9 mouse cellular contexts compared by ENCODE assay signal in genomic region chr6:34988081-34988761, GRCm38 (mm10). TPM values are rescaled to one million over a fixed set of nuclear protein-coding genes. Genes with fewer than 3 reads are reported as not detected.
DNase-seq lines count a peak whose midpoint lies in the region; ATAC-seq and TF ChIP-seq lines count a peak whose summit lies in the region.
"Had no signal": no experiment of that assay in that cellular context is flagged by ENCODE, and none has a peak within 500 bp of the region (broad histone marks: within the 10 kb centered on the region; RNA-seq: fewer than 3 reads in every experiment).

Gene Slc23a4, minus strand, starts transcription at chr6:34988404.

- H3K4me1 ChIP-seq in kidney, embryonic 16.5 days (ENCODE audit: insufficient read depth, low read length) = peaks cover 17% of the 10 kb centered on the region
- H3K4me1 ChIP-seq in forebrain, embryonic 14.5 days (ENCODE audit: control insufficient read depth, insufficient read depth, low read length) = no peaks in the 10 kb centered on the region
- H3K4me1 ChIP-seq in liver, embryonic 13.5 days (replicated peaks) = peaks cover 16% of the 10 kb centered on the region
- H3K4me1 ChIP-seq in stomach, embryonic 14.5 days (ENCODE audit: control insufficient read depth, insufficient read depth, low read length) = peaks cover 3% of the 10 kb centered on the region; the same call in 1 of the 2 replicates
- H3K4me1 ChIP-seq in lung, adult 2 months (ENCODE audit: control insufficient read depth, insufficient read depth, low read length) = no peaks in the 10 kb centered on the region

- no peak within 1 kb of the TSS for H3K4me3 ChIP-seq in kidney, embryonic 16.5 days (ENCODE audit: low read length)
- no peak within 1 kb of the TSS for H3K4me3 ChIP-seq in forebrain, embryonic 14.5 days (ENCODE audit: low read depth, low read length)
- H3K4me3 ChIP-seq in liver, embryonic 13.5 days (replicated peaks) = peak within 1 kb of the TSS; percentile 23
- H3K4me3 ChIP-seq in stomach, embryonic 14.5 days (ENCODE audit: low read depth, low read length) = no peak within 1 kb of the TSS; the same call in 1 of the 2 replicates
- H3K4me3 ChIP-seq in lung, adult 2 months (replicated peaks; ENCODE audit: extremely low read depth, low read depth, low read length) = no peak within 1 kb of the TSS

- H3K9ac ChIP-seq in kidney, embryonic 16.5 days (replicated peaks; ENCODE audit: low read length) = peak within 1 kb of the TSS; percentile 28
- no peak within 1 kb of the TSS for H3K9ac ChIP-seq in forebrain, embryonic 14.5 days (ENCODE audit: low read length)
- no peak within 1 kb of the TSS for H3K9ac ChIP-seq in liver, embryonic 13.5 days
- no peak within 1 kb of the TSS for H3K9ac ChIP-seq in stomach, embryonic 14.5 days (replicated peaks; ENCODE audit: low read depth, low read length)

- H3K27me3 ChIP-seq in kidney, embryonic 16.5 days (ENCODE audit: insufficient read depth, low read length) = no peaks in the 10 kb centered on the region
- H3K27me3 ChIP-seq in forebrain, embryonic 14.5 days (replicated peaks; ENCODE audit: control insufficient read depth, insufficient read depth, low read length) = no peaks in the 10 kb centered on the region
- H3K27me3 ChIP-seq in liver, embryonic 13.5 days = 0 out of 2 replicates have a peak, but pooled peaks cover 7% of the 10 kb centered on the region
- H3K27me3 ChIP-seq in stomach, embryonic 14.5 days (ENCODE audit: control insufficient read depth, insufficient read depth, low read length) = no peaks in the 10 kb centered on the region
- H3K27me3 ChIP-seq: Patski had no signal

- H3K36me3 ChIP-seq in kidney, embryonic 16.5 days (ENCODE audit: insufficient read depth, low read length) = no peaks in the 10 kb centered on the region
- H3K36me3 ChIP-seq in forebrain, embryonic 14.5 days (ENCODE audit: control insufficient read depth, insufficient read depth, low read length) = no peaks in the 10 kb centered on the region
- H3K36me3 ChIP-seq in liver, embryonic 13.5 days = no peaks in the 10 kb centered on the region
- H3K36me3 ChIP-seq in stomach, embryonic 14.5 days (ENCODE audit: control insufficient read depth, insufficient read depth, low read length) = no peaks in the 10 kb centered on the region

- WGBS in kidney, embryonic 16.5 days = 12% methylated on average over 20 of the region's 20 CpGs
- WGBS in forebrain, embryonic 14.5 days = 10% methylated on average over 20 of the region's 20 CpGs
- WGBS in liver, embryonic 13.5 days (ENCODE audit: insufficient replicate concordance) = 8% methylated on average over 20 of the region's 20 CpGs
- 10% methylated on average over 20 of the region's 20 CpGs for WGBS in stomach, embryonic 14.5 days
- WGBS in lung, adult 2 months = 12% methylated on average over 20 of the region's 20 CpGs

- no peak for TF ChIP-seq POLR2A in lung, adult 2 months (IDR thresholded peaks at IDR 0.05; ENCODE audit: borderline replicate concordance, extremely low read depth, low read depth, low read length)

- peak; percentile 68; the same call in 1 of the 2 replicates for ATAC-seq in kidney, embryonic 16.5 days (ENCODE audit: low FRiP score, low TSS enrichment)
- ATAC-seq in forebrain, embryonic 14.5 days = no peak; the same call in 1 of the 2 replicates
- ATAC-seq in liver, embryonic 13.5 days (ENCODE audit: low read depth) = no peak
- peak; percentile 70 for ATAC-seq in stomach, embryonic 14.5 days (ENCODE audit: insufficient number of reproducible peaks, insufficient read depth, low FRiP score, low read depth)
- ATAC-seq: Patski had no signal

- no peak for DNase-seq in kidney, postnatal 14 days
- peak; percentile 43 for DNase-seq in forebrain, embryonic 14.5 days (ENCODE audit: low spot score)
- DNase-seq in liver, embryonic 13.5 days = no peak
- DNase-seq in urinary bladder, postnatal 10 days (ENCODE audit: low spot score) = no peak
- no peak for DNase-seq in lung, postnatal 4 days
- DNase-seq in lung, adult 2 months = no peak

- H3K27ac ChIP-seq in kidney, embryonic 16.5 days (ENCODE audit: low read length) = no peak within 1 kb of the TSS
- H3K27ac ChIP-seq in forebrain, embryonic 14.5 days (ENCODE audit: low read depth, low read length) = no peak within 1 kb of the TSS
- H3K27ac ChIP-seq in liver, embryonic 13.5 days = no peak within 1 kb of the TSS
- H3K27ac ChIP-seq in stomach, embryonic 14.5 days (ENCODE audit: low read length) = peak within 1 kb of the TSS; percentile 44; the same call in 1 of the 2 replicates

- H3K9me3 ChIP-seq in kidney, embryonic 16.5 days (ENCODE audit: low read length) = no peaks in the 10 kb centered on the region
- H3K9me3 ChIP-seq in forebrain, embryonic 14.5 days (replicated peaks; ENCODE audit: control insufficient read depth, low read length) = no peaks in the 10 kb centered on the region
- no peaks in the 10 kb centered on the region for H3K9me3 ChIP-seq in liver, embryonic 13.5 days (replicated peaks)
- no peaks in the 10 kb centered on the region for H3K9me3 ChIP-seq in stomach, embryonic 14.5 days (ENCODE audit: control insufficient read depth, low read depth, low read length)

- H3K4me2 ChIP-seq in kidney, embryonic 16.5 days (replicated peaks; ENCODE audit: low read depth, low read length) = peak within 1 kb of the TSS; percentile 33
- H3K4me2 ChIP-seq in forebrain, embryonic 14.5 days (ENCODE audit: low read length) = peak within 1 kb of the TSS; percentile 23; the same call in 1 of the 2 replicates
- H3K4me2 ChIP-seq in liver, embryonic 13.5 days = peak within 1 kb of the TSS; percentile 55
- H3K4me2 ChIP-seq in stomach, embryonic 14.5 days (replicated peaks; ENCODE audit: low read depth, low read length) = peak within 1 kb of the TSS; percentile 29

- no peak for TF ChIP-seq CTCF in lung, adult 2 months (IDR thresholded peaks at IDR 0.05; ENCODE audit: insufficient read depth, low read length)

RNA-seq across cellular contexts. Expression of gene Slc23a4, which starts in this region (rescaled TPM):
- polyA plus RNA-seq in kidney, embryonic 16.5 days (2015; fragmentation: Nextera tagmentation; extraction: Ambion mirVana) = 0.27 and 0.35 TPM in 2 replicates
- polyA plus RNA-seq in forebrain, embryonic 14.5 days (2014; fragmentation: Nextera tagmentation; extraction: Ambion mirVana) = 0.55 and 0.61 TPM in 2 replicates
- 0.14 and 0.17 TPM in 2 replicates for polyA plus RNA-seq in liver, embryonic 13.5 days (2015; fragmentation: Nextera tagmentation; extraction: Ambion mirVana)
- 3.2 and 3.4 TPM in 2 replicates for polyA plus RNA-seq in stomach, embryonic 14.5 days (2014; fragmentation: Nextera tagmentation; extraction: Ambion mirVana)
- 1.2 and 1.4 TPM in 2 replicates for polyA plus RNA-seq in lung, adult 2 months (2012; rRNA removed)

Comparison
In these comparisons a context has a peak if more than half of its experiments do, and no peak if none do; other contexts are left out.
1. Peak in ATAC-seq, H3K9ac ChIP-seq and H3K4me2 ChIP-seq in kidney, embryonic 16.5 days; RNA of the gene not detected or under 1 TPM.
2. Peak in DNase-seq and H3K4me2 ChIP-seq in forebrain, embryonic 14.5 days; RNA of the gene not detected or under 1 TPM.